Mouse (Mus musculus) telencephalon, adult 2 months (tissue): ENCODE measurements around the gene Zik1.

Source experiments
- DNase-seq: peaks from one replicate; pipeline ENCODE4 v3.0.0-alpha.2; 2011; ENCODE audit warnings: low read depth, low spot score

Zik1 gene

DNA sequence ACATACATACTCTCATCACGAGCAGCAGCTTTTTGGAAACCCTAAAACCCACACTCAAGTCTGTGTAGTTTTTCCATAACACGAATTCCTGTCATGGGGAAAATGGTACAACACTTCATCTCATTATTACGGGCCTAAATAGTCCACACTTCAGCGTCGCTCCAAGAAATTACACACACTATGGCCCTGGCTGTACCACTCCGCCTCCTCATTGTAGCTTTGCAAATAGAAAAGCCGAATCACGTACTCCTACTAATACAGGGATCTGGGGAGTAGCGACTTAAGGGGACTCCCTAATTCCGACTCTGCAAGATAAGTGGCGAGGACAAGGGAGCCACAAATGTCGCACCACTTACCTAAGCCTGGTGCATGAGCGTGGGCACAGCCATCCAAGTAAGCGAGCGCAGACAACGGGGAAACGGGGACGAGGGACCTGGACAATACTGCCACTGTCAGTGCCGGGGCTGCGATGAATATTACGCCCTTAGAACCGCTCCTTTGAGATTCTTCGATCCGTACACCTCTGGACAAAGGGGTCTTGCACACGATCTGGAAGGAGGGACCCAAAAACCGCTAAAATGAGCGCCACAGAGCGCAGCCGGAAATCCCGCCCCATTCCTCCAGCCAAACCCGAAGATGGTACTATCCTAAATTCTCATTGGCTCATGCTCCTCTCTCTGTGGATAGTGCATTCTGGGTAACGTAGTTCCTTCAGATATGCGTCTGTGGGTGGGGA, at the start of gene Zik1:
Gene Zik1, minus strand, starts transcription at position 609 of the 736 bp plus-strand sequence.
- peak; percentile 89 for DNase-seq

GRCm38 (mm10) chr7:10495578-10495977, 384 bp upstream of the Zik1 start:
- no peak for DNase-seq

- DNase-seq, result no peak
Observed at GRCm38 (mm10) chr7:10480588-10481233, 14.5 kb downstream of the Zik1 start.

DNA sequence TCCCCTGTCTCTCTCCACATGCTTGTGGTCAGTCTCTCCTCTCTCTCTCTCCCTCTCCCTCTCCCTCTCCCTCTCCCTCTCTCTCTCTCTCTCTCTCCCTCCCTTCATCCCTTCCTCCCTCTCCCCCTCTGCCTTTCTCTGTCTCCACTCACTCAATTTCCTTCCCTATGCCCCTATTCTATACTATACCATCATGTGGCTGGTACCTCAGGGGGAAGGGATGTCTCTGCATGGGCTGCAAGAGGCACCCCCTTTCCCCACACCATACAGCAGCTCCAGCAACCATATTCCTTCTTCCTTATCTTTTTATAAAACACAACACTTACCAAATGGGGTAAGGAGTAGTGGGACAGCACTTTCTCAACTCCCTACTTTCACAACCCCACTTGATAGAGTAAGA, 15.4 kb downstream of the Zik1 start:
- DNase-seq, result no peak

DNA sequence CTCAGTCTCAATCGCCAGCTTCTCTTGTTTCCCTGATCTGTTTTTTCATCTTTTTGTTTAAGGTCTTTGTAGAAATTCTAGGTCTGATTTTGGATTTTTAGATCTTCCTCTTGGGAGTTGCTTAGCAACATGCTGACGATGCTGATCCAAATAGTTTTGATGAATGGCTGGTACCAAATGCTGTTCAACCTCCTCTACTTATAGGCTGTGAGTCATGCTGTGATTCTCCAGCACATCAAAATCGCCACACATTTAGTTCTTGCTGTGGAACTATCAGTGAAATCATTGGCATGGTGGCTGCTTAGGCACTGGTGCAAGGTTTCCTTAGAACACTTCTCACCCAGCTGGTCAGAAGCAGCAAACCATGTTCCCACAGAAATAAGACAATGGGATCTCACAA, 37.0 kb downstream of the Zik1 start:
- no peak for DNase-seq

GRCm38 (mm10) chr7:10443031-10443430, 52.2 kb downstream of the Zik1 start, which contains the start of gene Vmn1r67:
Gene Vmn1r67, plus strand, starts transcription at chr7:10443331.
- no peak for DNase-seq
